Mouse (Mus musculus): ENCODE results near the gene Slc26a6. TPM values are rescaled to one million over a fixed set of nuclear protein-coding genes. Genes with fewer than 3 reads are reported as not detected.

Slc26a6 gene
- polyA plus RNA-seq, 1 experiment from 2014 or later = 12.7 TPM

GRCm38 (mm10) chr9:108936418-108937364, 83.6 kb downstream of the Slc26a6 start, which contains the start of gene Uqcrc1:
Gene Uqcrc1 (plus strand): TSS chr9:108936633.
- H3K27ac ChIP-seq (replicated peaks) = peak within 1 kb of the TSS; percentile 63
- WGBS = 2% methylated on average over 57 of the region's 58 CpGs

GRCm38 (mm10) chr9:108945111-108945510, 92.0 kb downstream of the Slc26a6 start:
- no peak overlapping the region for H3K27ac ChIP-seq (replicated peaks)
- H3K36me3 ChIP-seq = peaks cover 95% of the 10 kb centered on the region
- H3K27me3 ChIP-seq = no peaks in the 10 kb centered on the region
- no peak overlapping the region for H3K9ac ChIP-seq
- 0 out of 2 replicates have a peak, but pooled peaks cover 3% of the 10 kb centered on the region for H3K4me1 ChIP-seq (replicated peaks)
- 88% methylated on average over 9 of the region's 9 CpGs for WGBS
- ATAC-seq (ENCODE audit: low read depth) = no peak
- H3K4me3 ChIP-seq = no peak overlapping the region
- no peaks in the 10 kb centered on the region for H3K9me3 ChIP-seq
- H3K4me2 ChIP-seq = no peak overlapping the region

More at GRCm38 (mm10) chr9:108936418-108937364, 83.6 kb downstream of the Slc26a6 start, which contains the start of gene Uqcrc1:
- peaks cover 11% of the 10 kb centered on the region for H3K4me1 ChIP-seq (replicated peaks)
- H3K27me3 ChIP-seq = no peaks in the 10 kb centered on the region
- peak within 1 kb of the TSS; percentile 91 for H3K9ac ChIP-seq
- peak; percentile 90 for ATAC-seq (ENCODE audit: low read depth)
- H3K9me3 ChIP-seq = no peaks in the 10 kb centered on the region
- H3K36me3 ChIP-seq = peaks cover 36% of the 10 kb centered on the region
- peak within 1 kb of the TSS; percentile 81 for H3K4me2 ChIP-seq
- H3K4me3 ChIP-seq = peak within 1 kb of the TSS; percentile 90

GRCm38 (mm10) chr9:108945608-108946007, 92.5 kb downstream of the Slc26a6 start:
- H3K9me3 ChIP-seq = no peaks in the 10 kb centered on the region
- no peak overlapping the region for H3K4me2 ChIP-seq
- H3K9ac ChIP-seq = no peak overlapping the region
- no peak overlapping the region for H3K4me3 ChIP-seq
- WGBS = 92% methylated on average over 5 of the region's 5 CpGs
- no peak overlapping the region for H3K27ac ChIP-seq (replicated peaks)
- 0 out of 2 replicates have a peak, but pooled peaks cover 3% of the 10 kb centered on the region for H3K4me1 ChIP-seq (replicated peaks)
- no peaks in the 10 kb centered on the region for H3K27me3 ChIP-seq
- ATAC-seq (ENCODE audit: low read depth) = no peak
- H3K36me3 ChIP-seq = peaks cover 95% of the 10 kb centered on the region

DNA sequence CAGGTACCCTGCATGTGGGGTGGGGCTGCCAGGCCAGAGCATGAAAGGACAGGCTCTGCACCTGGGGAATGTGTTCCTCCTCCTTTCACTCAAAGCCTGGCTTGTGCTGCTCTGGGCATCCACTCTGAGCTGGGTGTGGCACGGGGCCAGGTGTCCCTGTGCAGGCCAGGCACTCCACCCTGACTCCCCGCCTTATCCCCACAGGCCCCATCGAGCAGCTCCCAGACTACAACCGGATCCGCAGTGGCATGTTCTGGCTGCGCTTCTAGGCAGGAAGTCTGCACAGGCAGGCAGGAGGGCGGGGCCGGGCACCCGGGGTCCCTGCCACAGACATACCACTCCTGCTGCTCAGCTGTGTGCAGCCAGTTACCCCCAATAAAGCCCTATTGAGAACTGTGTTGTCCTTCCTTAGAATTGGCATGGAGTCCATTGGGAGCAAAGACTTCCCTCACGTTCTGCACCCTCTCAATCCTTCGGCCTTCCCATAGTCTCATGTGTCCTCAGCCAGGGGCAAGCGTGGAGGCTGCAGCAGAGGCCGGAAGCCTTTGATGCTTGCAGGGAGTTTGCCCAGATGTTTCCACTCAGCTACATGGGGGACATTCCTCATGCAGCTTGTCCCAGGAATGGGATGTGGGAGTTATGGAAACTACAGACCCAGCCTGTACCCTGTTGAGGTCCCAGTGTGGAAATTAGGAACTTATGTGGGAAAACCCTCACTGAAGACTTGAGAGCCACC, 96.3 kb downstream of the Slc26a6 start:
- 88% methylated on average over 13 of the region's 13 CpGs for WGBS
- Histone ChIP-seq H3K9ac (no peak overlapping the region), H3K36me3 (peaks cover 68% of the 10 kb centered on the region), H3K4me1 (replicated peaks) (peaks cover 3% of the 10 kb centered on the region; the same call in 1 of the 2 replicates), H3K4me3 (no peak overlapping the region), H3K4me2 (no peak overlapping the region), H3K27ac (replicated peaks) (peak overlapping the region; percentile 9; the same call in 1 of the 2 replicates), H3K27me3 (peaks cover 26% of the 10 kb centered on the region), H3K9me3 (no peaks in the 10 kb centered on the region)
- no peak for ATAC-seq (ENCODE audit: low read depth)

DNA sequence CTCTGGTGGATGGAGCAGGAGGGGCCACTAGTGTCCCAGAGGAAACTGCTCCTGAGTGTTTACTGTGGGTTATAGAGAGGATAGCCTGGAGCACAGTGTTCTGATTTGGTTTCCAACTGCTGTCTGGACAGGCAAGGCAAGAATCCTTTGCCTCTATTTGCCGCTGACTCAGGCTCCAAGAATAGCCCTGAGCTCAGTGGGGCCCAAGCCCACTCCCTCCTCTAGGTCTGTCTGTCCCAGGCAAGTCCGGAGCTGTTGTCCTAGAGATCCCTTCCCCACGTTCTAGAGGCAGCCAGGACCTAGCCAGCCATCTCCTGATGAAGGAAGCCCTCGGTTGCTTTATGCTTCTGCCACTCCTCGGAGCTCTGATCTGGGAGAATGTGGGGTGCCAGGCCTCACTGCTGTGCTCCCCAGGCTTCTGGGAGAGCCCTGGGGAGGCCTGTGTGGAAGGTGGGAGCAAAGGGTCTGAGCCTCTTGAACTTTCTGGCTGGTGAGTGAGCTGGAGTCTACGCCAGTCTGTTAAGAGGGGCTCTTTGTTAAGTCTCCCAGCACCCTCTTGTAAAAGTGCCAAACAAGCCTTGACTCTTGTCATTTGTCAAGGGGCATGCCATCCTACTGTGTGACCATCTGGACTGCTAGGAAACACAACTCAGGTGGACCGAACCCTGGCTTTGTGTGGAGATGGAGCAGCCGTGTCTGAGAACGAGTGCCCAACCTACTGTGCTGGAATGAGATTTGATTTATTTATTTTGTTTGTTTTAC, 97.1 kb downstream of the Slc26a6 start:
- Histone ChIP-seq H3K4me3 (no peak overlapping the region), H3K36me3 (peaks cover 61% of the 10 kb centered on the region), H3K27ac (replicated peaks) (0 out of 2 replicates have a peak overlapping the region, but pooled peaks have one; percentile 18), H3K9ac (no peak overlapping the region), H3K27me3 (peaks cover 28% of the 10 kb centered on the region), H3K4me1 (replicated peaks) (peaks cover 3% of the 10 kb centered on the region; the same call in 1 of the 2 replicates), H3K4me2 (no peak overlapping the region), H3K9me3 (no peaks in the 10 kb centered on the region)
- WGBS = 85% methylated on average over 9 of the region's 9 CpGs
- no peak for ATAC-seq (ENCODE audit: low read depth)

GRCm38 (mm10) chr9:108953081-108953636, 100.1 kb downstream of the Slc26a6 start, which contains the start of gene Col7a1:
Gene Col7a1 (plus strand): TSS chr9:108953586.
- WGBS = 11% methylated on average over 15 of the region's 15 CpGs
- Histone ChIP-seq H3K27ac (replicated peaks) (no peak within 1 kb of the TSS), H3K4me2 (peak within 1 kb of the TSS; percentile 30; the same call in 1 of the 2 replicates), H3K36me3 (peaks cover 31% of the 10 kb centered on the region), H3K27me3 (peaks cover 28% of the 10 kb centered on the region), H3K4me1 (replicated peaks) (peaks cover 3% of the 10 kb centered on the region; the same call in 1 of the 2 replicates), H3K9ac (no peak within 1 kb of the TSS), H3K9me3 (no peaks in the 10 kb centered on the region), H3K4me3 (no peak within 1 kb of the TSS)
- no peak for ATAC-seq (ENCODE audit: low read depth)

GRCm38 (mm10) chr9:108955241-108955640, 102.2 kb downstream of the Slc26a6 start:
- no peak for ATAC-seq (ENCODE audit: low read depth)

GRCm38 (mm10) chr9:108955846-108956245, 102.8 kb downstream of the Slc26a6 start:
- H3K36me3 ChIP-seq = peaks cover 4% of the 10 kb centered on the region
- no peak overlapping the region for H3K4me3 ChIP-seq
- H3K4me2 ChIP-seq = no peak overlapping the region
- no peak overlapping the region for H3K27ac ChIP-seq (replicated peaks)
- H3K4me1 ChIP-seq (replicated peaks) = no peaks in the 10 kb centered on the region; the same call in 1 of the 2 replicates
- no peak for ATAC-seq (ENCODE audit: low read depth)
- no peak overlapping the region for H3K9ac ChIP-seq
- peaks cover 28% of the 10 kb centered on the region for H3K27me3 ChIP-seq
- no peaks in the 10 kb centered on the region for H3K9me3 ChIP-seq
- 90% methylated on average over 11 of the region's 11 CpGs for WGBS

More at GRCm38 (mm10) chr9:108955241-108955640, 102.2 kb downstream of the Slc26a6 start:
- H3K4me2 ChIP-seq = no peak overlapping the region
- H3K36me3 ChIP-seq = peaks cover 10% of the 10 kb centered on the region
- no peak overlapping the region for H3K9ac ChIP-seq
- H3K4me3 ChIP-seq = no peak overlapping the region
- WGBS = 87% methylated on average over 11 of the region's 11 CpGs
- no peak overlapping the region for H3K27ac ChIP-seq (replicated peaks)
- peaks cover 28% of the 10 kb centered on the region for H3K27me3 ChIP-seq
- no peaks in the 10 kb centered on the region; the same call in 1 of the 2 replicates for H3K4me1 ChIP-seq (replicated peaks)
- no peaks in the 10 kb centered on the region for H3K9me3 ChIP-seq

Small RNAs within 50 kb of the gene (microRNA-seq; reads per million reads assigned to microRNA genes)
- gene Gm23156 = not detected

Other genes starting within 250 kb of the Slc26a6 start
- gene Arih2, start 203.9 kb upstream of the Slc26a6 start, polyA plus RNA-seq (2015; fragmentation: Nextera tagmentation; extraction: Ambion mirVana) = 47.0 and 53.4 TPM in 2 replicates
- gene Slc25a20, start 191.2 kb upstream of the Slc26a6 start, polyA plus RNA-seq (2015; fragmentation: Nextera tagmentation; extraction: Ambion mirVana) = 46.2 and 46.5 TPM in 2 replicates
- gene Prkar2a, start 164.0 kb upstream of the Slc26a6 start, polyA plus RNA-seq (2015; fragmentation: Nextera tagmentation; extraction: Ambion mirVana) = 56.1 and 57.6 TPM in 2 replicates
- gene Ip6k2, start 69.5 kb upstream of the Slc26a6 start, polyA plus RNA-seq (2015; fragmentation: Nextera tagmentation; extraction: Ambion mirVana) = 183 and 204 TPM in 2 replicates
- 20.7 and 23.9 TPM in 2 replicates for gene Nckipsd, start 44.9 kb upstream of the Slc26a6 start, polyA plus RNA-seq (2015; fragmentation: Nextera tagmentation; extraction: Ambion mirVana)
- gene Celsr3, start 27.0 kb upstream of the Slc26a6 start, polyA plus RNA-seq (2015; fragmentation: Nextera tagmentation; extraction: Ambion mirVana) = 12.1 and 12.2 TPM in 2 replicates
- gene Tmem89, start 61.3 kb downstream of the Slc26a6 start, polyA plus RNA-seq (2015; fragmentation: Nextera tagmentation; extraction: Ambion mirVana) = not detected in 2 replicates
- gene Uqcrc1, start 83.3 kb downstream of the Slc26a6 start, polyA plus RNA-seq (2015; fragmentation: Nextera tagmentation; extraction: Ambion mirVana) = 399 and 434 TPM in 2 replicates
- gene Col7a1, start 100.3 kb downstream of the Slc26a6 start, polyA plus RNA-seq (2015; fragmentation: Nextera tagmentation; extraction: Ambion mirVana) = 1.7 and 2.2 TPM in 2 replicates
- gene Ucn2, start 132.7 kb downstream of the Slc26a6 start, polyA plus RNA-seq (2015; fragmentation: Nextera tagmentation; extraction: Ambion mirVana) = not detected in 2 replicates
- gene Pfkfb4, start 138.5 kb downstream of the Slc26a6 start, polyA plus RNA-seq (2015; fragmentation: Nextera tagmentation; extraction: Ambion mirVana) = 19.9 and 22.4 TPM in 2 replicates
- gene Shisa5, start 185.3 kb downstream of the Slc26a6 start, polyA plus RNA-seq (2015; fragmentation: Nextera tagmentation; extraction: Ambion mirVana) = 58.7 and 59.9 TPM in 2 replicates
- 12.4 and 15.0 TPM in 2 replicates for gene Trex1, start 206.5 kb downstream of the Slc26a6 start, polyA plus RNA-seq (2015; fragmentation: Nextera tagmentation; extraction: Ambion mirVana)
- 26.3 and 29.5 TPM in 2 replicates for gene Atrip, start 220.8 kb downstream of the Slc26a6 start, polyA plus RNA-seq (2015; fragmentation: Nextera tagmentation; extraction: Ambion mirVana)
- 14.2 and 15.5 TPM in 2 replicates for gene Ccdc51, start 229.2 kb downstream of the Slc26a6 start, polyA plus RNA-seq (2015; fragmentation: Nextera tagmentation; extraction: Ambion mirVana)
- gene Tma7, start 229.3 kb downstream of the Slc26a6 start, polyA plus RNA-seq (2015; fragmentation: Nextera tagmentation; extraction: Ambion mirVana) = 726 and 792 TPM in 2 replicates
- gene Plxnb1, start 242.1 kb downstream of the Slc26a6 start, polyA plus RNA-seq (2015; fragmentation: Nextera tagmentation; extraction: Ambion mirVana) = 19.9 and 22.2 TPM in 2 replicates